Mouse (Mus musculus) E14TG2a.4 (cell line): ENCODE data around the gene Kras.

Experiments used
- CTCF ChIP-seq: conservative IDR thresholded peaks from 2 replicates; pipeline ENCODE4 v1.5.1; 2014; ENCODE audit warnings: low read length
- POU5F1 ChIP-seq: IDR thresholded peaks from 2 replicates; pipeline ENCODE4 v1.6.1; 2014; ENCODE audit warnings: low read length, borderline replicate concordance

DNA sequence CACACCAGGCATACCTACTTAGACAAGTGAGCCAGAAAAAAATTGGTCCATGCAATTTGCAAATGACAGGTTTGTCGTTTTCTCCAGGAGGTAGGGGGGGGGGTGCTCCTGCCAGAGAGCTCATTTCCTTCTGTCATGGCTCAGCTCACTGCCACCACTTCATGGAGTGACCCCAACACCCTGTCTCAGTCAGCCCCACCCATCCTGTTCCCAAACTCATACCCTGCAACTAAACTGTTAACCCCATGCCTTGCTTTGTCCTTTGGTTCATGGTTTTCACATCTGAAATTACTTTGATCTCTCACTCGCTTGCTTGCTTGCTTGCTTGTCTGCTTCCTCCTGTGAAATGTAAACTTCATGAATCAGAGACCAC, 6.6 kb upstream of the Kras start:
- TF ChIP-seq CTCF (no peak), POU5F1 (no peak)
